Mouse (Mus musculus) liver, embryonic 14.5 days (tissue): ENCODE data around the gene Zfp39. TPM values are rescaled to one million over a fixed set of nuclear protein-coding genes. Genes with fewer than 3 reads are reported as not detected.

ENCODE experiments used
- ATAC-seq: fragments of 200-750 bp; cut with Nextera tagmentation; 2 replicates; pipeline ENCODE4 v1.8.0; 2017; ENCODE audit warnings: moderate number of reproducible peaks, mild to moderate bottlenecking, moderate library complexity; ENCODE audit not compliant: insufficient read depth
- DNase-seq, 3 experiments: peaks; one replicate each; pipeline ENCODE4 v3.0.0-alpha.2; 2012 to 2013; ENCODE audit warnings: low read depth in 3 of 3, low spot score in 3 of 3
- H3K27ac ChIP-seq: fragments of 300-500 bp; sonication (generic); 2 replicates; pipeline ENCODE4 v1.5.1; 2014; ENCODE audit warnings: moderate library complexity, mild to moderate bottlenecking, control low read depth, inconsistent platforms
- H3K27me3 ChIP-seq: fragments of 300-500 bp; sonication (generic); 2 replicates; pipeline ENCODE4 v1.6.1; 2014; ENCODE audit warnings: mild to moderate bottlenecking, low read length, moderate library complexity; ENCODE audit not compliant: control insufficient read depth, insufficient read depth
- H3K36me3 ChIP-seq: fragments of 300-500 bp; sonication (generic); replicated peaks from 2 replicates; pipeline ENCODE4 v1.6.1; 2014; ENCODE audit warnings: low read depth; ENCODE audit not compliant: control insufficient read depth, insufficient read depth
- H3K4me1 ChIP-seq, 2 experiments: fragments of 200-500 bp in 1 of 2; fragments of 300-500 bp in 1 of 2; sonication (generic) in 1 of 2; replicated peaks; 2 replicates each; pipeline ENCODE4 v1.6.1; 2012 to 2014; ENCODE audit warnings: antibody characterized with exemption in 1 of 2, inconsistent platforms in 1 of 2, low read length in 1 of 2; ENCODE audit not compliant: control insufficient read depth in 2 of 2, insufficient read depth in 2 of 2
- H3K4me2 ChIP-seq: fragments of 300-500 bp; sonication (generic); 2 replicates; pipeline ENCODE4 v1.6.1; 2014; ENCODE audit warnings: low read depth, mild to moderate bottlenecking, control low read depth, moderate library complexity
- H3K4me3 ChIP-seq, 2 experiments: fragments of 200-500 bp in 1 of 2; fragments of 300-500 bp in 1 of 2; sonication (generic) in 1 of 2; 2 replicates each; pipeline ENCODE4 v1.5.1; 2012 to 2014; ENCODE audit warnings: low read depth in 2 of 2, low read length in 2 of 2, mild to moderate bottlenecking in 2 of 2, control low read depth in 1 of 2, inconsistent platforms in 1 of 2, moderate library complexity in 1 of 2; ENCODE audit not compliant: insufficient read depth in 1 of 2
- H3K9ac ChIP-seq: fragments of 300-500 bp; sonication (generic); replicated peaks from 2 replicates; pipeline ENCODE4 v1.6.1; 2014; ENCODE audit warnings: mild to moderate bottlenecking, control low read depth, moderate library complexity
- H3K9me3 ChIP-seq: fragments of 300-500 bp; sonication (generic); 2 replicates; pipeline ENCODE4 v1.6.1; 2016; ENCODE audit warnings: low read length, mixed read lengths; ENCODE audit not compliant: control insufficient read depth
- CTCF ChIP-seq: IDR thresholded peaks from 2 replicates; pipeline ENCODE4 v1.5.1; 2016; ENCODE audit warnings: antibody characterized with exemption, low read depth, control low read depth
- EP300 ChIP-seq: IDR thresholded peaks from 2 replicates; pipeline ENCODE4 v1.6.1; 2016; ENCODE audit warnings: antibody characterized with exemption, low read depth
- WGBS: fragments of 180-500 bp; shearing (Covaris S2); extraction: QIAGEN DNeasy Blood & Tissue Kit; methylation state at CpG from one replicate; pipeline ENCODE4 v1.1.7; 2014; ENCODE audit not compliant: insufficient replicate concordance; 5-methylcytosine and 5-hydroxymethylcytosine counted together
- polyA plus RNA-seq, 2 experiments: library from polyadenylated mRNA; depleted of rRNA in 1 of 2; stranded (reverse) in 1 of 2; unstranded in 1 of 2; fragments of >200 nt; fragmentation: Nextera tagmentation in 1 of 2; extraction: Ambion mirVana in 1 of 2; gene quantifications; 2 replicates each; pipeline versions ENCODE4 v1.2.1 to v1.2.3; 2012 to 2014

Zfp39 gene
- polyA plus RNA-seq, 2 experiments: 4.6 to 5.2 TPM

DNA sequence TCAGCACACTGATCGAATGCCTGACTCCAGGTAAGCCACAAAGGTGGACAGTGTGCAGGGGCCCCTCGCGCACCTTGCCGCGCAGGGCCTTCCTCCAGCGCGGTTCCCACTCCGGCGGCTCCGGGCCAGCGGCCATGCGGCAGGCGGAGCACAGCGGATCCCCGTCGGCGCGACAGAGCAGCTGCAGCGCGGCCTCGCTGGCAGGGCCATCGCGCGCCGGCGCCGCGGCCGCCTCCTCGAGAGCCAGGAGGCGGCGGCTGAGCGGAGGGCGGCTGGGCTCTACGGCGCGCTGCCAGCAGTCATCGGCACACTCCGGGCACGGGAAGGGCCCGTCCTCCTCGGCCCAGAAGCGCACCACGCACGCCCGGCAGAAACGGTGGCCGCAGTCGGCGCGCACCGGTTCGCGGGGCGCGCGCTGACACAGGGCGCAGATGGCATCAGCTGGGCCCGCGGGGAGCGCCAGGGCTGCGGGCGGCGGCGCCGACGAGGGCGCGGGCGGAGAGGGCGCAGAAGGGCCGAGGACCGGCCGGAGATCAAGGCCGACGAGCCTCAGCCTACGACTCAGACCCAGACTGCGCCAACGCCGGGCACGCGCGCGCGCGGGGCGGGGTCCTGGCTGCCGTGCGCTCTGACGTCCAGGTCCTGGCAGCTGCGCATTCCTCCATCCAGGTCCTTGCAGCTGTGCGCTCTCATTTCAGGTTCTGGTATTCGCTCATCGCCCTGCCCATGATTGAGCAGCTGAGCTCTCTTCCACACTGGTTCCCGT lies 34.5 kb upstream of the Zfp39 start, which contains the start of gene Rnf187:
Gene Rnf187 (minus strand): TSS at position 595 of the 766 bp plus-strand sequence.
- Histone ChIP-seq H3K4me2 (peak within 1 kb of the TSS; percentile 93), H3K9me3 (no peaks in the 10 kb centered on the region), H3K27ac (peak within 1 kb of the TSS; percentile 83), H3K9ac (peak within 1 kb of the TSS; percentile 87), H3K4me3 (peak within 1 kb of the TSS; percentile 74 to 84), H3K27me3 (peaks cover 2% of the 10 kb centered on the region), H3K4me1 (peaks cover 9 to 14% of the 10 kb centered on the region in 2 experiments), H3K36me3 (peaks cover 17% of the 10 kb centered on the region)
- DNase-seq (peak in 2 of 3 experiments; percentile 75 to 78), ATAC-seq (peak; percentile 98)
- TF ChIP-seq EP300 (peak; percentile 91), CTCF (no peak; the same call in 1 of the 2 replicates)
- under 1% methylated on average over 87 of the region's 95 CpGs for WGBS

DNA sequence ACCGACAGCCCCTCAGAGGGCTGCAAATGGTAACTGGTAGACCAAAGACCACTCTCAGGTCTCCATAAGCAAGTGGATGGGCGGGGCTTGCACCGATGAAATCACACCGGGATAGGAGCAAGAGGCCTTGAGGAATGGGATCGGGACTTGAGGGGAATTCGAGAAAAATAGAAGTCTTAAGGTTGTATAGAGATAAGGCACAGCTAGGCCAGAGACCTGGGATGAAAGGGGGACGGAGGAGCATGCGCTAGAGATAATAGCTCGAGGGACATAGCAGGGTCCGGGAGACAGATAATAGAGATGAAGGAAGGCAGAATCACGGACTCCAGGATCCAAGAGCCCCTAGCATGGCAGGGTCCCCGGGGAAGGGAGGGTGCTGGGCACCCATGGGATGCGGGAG lies 33.9 kb upstream of the Zfp39 start:
- WGBS: 3% methylated on average over 13 of the region's 13 CpGs
- no peak for DNase-seq
- H3K27me3 ChIP-seq: no peaks in the 10 kb centered on the region; the same call in 1 of the 2 replicates
- peaks cover 9 to 14% of the 10 kb centered on the region in 2 experiments for H3K4me1 ChIP-seq
- peak overlapping the region; percentile 93 for H3K4me2 ChIP-seq
- H3K9ac ChIP-seq: peak overlapping the region; percentile 87
- TF ChIP-seq CTCF: no peak
- TF ChIP-seq EP300: no peak
- H3K4me3 ChIP-seq: peak overlapping the region; percentile 74 to 84
- no peaks in the 10 kb centered on the region for H3K9me3 ChIP-seq
- ATAC-seq: peak; percentile 25; the same call in 1 of the 2 replicates
- H3K27ac ChIP-seq: peak overlapping the region; percentile 83; the same call in 1 of the 2 replicates
- peaks cover 23% of the 10 kb centered on the region for H3K36me3 ChIP-seq

DNA sequence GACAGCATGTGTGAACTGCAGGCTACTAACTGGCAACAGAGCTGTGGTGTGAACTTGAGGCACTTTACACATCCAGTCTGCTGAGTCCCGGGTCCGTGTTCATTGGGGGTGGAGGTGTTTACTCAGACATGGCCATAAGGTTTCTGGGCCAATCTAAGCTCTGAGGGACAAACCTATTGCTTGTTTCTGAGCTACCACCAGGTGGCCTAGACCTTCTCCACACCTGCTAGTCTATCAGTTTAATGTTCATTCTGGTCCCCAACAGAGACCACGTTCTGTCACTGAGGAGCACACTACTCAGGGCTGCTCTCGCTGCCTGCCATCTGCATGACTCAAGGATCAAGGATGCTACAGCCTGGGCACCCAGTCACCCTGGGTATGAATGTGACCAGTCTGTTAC lies 27.6 kb upstream of the Zfp39 start:
- H3K4me2 ChIP-seq: no peak overlapping the region
- no peak overlapping the region for H3K4me3 ChIP-seq
- H3K4me1 ChIP-seq: peaks cover 33 to 34% of the 10 kb centered on the region in 2 experiments
- TF ChIP-seq CTCF (peak; percentile 60), EP300 (no peak)
- no peaks in the 10 kb centered on the region for H3K9me3 ChIP-seq
- WGBS: 74% methylated on average over 4 of the region's 4 CpGs
- peak overlapping the region; percentile 67; the same call in 1 of the 2 replicates for H3K27ac ChIP-seq
- ATAC-seq (no peak), DNase-seq (no peak)
- no peak overlapping the region for H3K9ac ChIP-seq
- H3K36me3 ChIP-seq: peaks cover 38% of the 10 kb centered on the region
- no peaks in the 10 kb centered on the region for H3K27me3 ChIP-seq

DNA sequence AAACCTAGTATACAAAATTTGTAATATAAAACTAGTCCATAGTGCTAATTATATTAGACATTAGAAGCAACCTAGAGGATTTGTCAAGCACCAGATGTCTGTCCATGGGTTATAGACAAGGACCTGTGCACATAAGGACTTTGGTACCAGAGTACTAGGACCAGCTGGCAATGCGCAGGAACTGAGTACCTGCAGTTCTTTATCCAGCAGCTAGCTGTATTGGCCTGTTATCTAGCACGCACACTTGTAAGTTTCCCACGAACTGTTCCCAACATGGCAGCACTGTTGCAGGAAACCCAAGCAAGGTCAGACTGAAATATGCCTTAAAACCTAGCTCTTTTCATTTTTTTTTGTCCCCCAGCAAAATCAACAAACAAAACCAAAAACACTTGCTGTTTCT lies 26.2 kb upstream of the Zfp39 start:
- H3K27me3 ChIP-seq: no peaks in the 10 kb centered on the region
- H3K9ac ChIP-seq: no peak overlapping the region; the same call in 1 of the 2 replicates
- 12% methylated on average over 3 of the region's 3 CpGs for WGBS
- peaks cover 37% of the 10 kb centered on the region for H3K36me3 ChIP-seq
- peaks cover 33 to 34% of the 10 kb centered on the region in 2 experiments for H3K4me1 ChIP-seq
- peak overlapping the region; percentile 8 for H3K4me2 ChIP-seq
- H3K4me3 ChIP-seq: no peak overlapping the region
- no peaks in the 10 kb centered on the region for H3K9me3 ChIP-seq
- TF ChIP-seq EP300 (peak; percentile 45), CTCF (peak; percentile 56)
- H3K27ac ChIP-seq: peak overlapping the region; percentile 67
- DNase-seq: no peak
- peak; percentile 56 for ATAC-seq

DNA sequence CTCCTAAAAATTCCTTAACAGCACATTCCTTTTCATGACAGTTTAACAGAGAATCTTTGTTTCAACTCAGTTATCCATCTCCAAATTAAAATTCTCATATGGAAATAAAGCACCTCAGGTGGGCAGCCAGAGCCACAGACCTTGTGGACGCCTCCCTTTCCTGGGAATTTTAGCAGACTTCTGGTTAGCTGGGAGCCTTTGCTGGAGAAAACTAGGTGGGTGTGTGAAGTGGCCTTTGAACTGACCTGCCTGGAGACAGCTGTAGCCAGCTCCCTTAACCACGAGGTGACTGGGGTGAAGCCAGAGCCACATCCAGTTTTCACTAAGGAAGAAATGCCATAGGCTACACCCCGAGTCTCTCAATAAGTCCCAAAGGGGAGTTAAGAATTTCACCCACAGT lies 25.6 kb upstream of the Zfp39 start:
- H3K4me3 ChIP-seq: no peak overlapping the region
- TF ChIP-seq EP300: no peak
- no peak for TF ChIP-seq CTCF
- H3K27me3 ChIP-seq: no peaks in the 10 kb centered on the region
- no peak for ATAC-seq
- DNase-seq: no peak
- 0 out of 2 replicates have a peak overlapping the region, but pooled peaks have one; percentile 15 for H3K9ac ChIP-seq
- no peaks in the 10 kb centered on the region for H3K9me3 ChIP-seq
- peaks cover 34% of the 10 kb centered on the region for H3K36me3 ChIP-seq
- peak overlapping the region; percentile 67 for H3K27ac ChIP-seq
- peaks cover 33 to 34% of the 10 kb centered on the region in 2 experiments for H3K4me1 ChIP-seq
- WGBS: 48% methylated on average over 3 of the region's 3 CpGs
- H3K4me2 ChIP-seq: no peak overlapping the region; the same call in 1 of the 2 replicates
